Mouse (Mus musculus): ENCODE measurements around the gene Mettl27.

- TF ChIP-seq TAL1 (IDR thresholded peaks at IDR 0.05; ENCODE audit: low read length) (no peak), GATA1 (IDR thresholded peaks at IDR 0.05; ENCODE audit: low read length) (no peak)
Observed at GRCm38 (mm10) chr5:134941472-134942209, 9.5 kb downstream of the Mettl27 start.
